In the genomic region with DNA sequence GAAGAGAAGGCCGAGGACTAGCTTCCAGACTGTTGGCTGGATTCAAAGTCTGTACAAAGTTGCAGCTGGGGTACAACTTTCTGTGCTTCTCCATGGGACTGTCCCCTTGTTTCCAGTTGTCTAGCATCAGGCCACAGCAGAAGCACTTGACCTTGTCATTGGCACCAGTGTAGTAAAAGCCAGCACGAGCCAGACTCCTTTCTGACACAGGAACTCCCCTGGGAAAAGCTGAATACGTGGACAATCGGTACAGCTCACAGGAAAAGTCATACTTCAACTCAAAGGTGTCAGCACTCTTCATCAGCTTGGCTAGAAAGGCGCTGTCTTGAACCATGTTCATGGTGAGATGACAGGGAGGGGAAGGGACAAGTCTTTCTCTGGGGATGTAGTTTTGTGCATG, we compare ENCODE assay signal across 16 mouse cellular contexts.
"Had no signal": no experiment of that assay in that cellular context is flagged by ENCODE, and none has a peak within 500 bp of the region (broad histone marks: within the 10 kb centered on the region; RNA-seq: fewer than 3 reads in every experiment).

No protein-coding gene starts in this region.

- H3K9ac ChIP-seq: neural tube, embryonic 13.5 days; neural tube, embryonic 15.5 days; stomach, embryonic 15.5 days had no signal

- H3K9me3 ChIP-seq: neural tube, embryonic 13.5 days; neural tube, embryonic 15.5 days; stomach, embryonic 15.5 days had no signal

- H3K4me3 ChIP-seq: neural tube, embryonic 13.5 days; neural tube, embryonic 15.5 days; stomach, embryonic 15.5 days had no signal

- DNase-seq: retina, postnatal 1 day; right cerebral cortex, adult 18-20 months; right cerebral cortex, postnatal 14 days; right cerebral cortex, postnatal 25 days; right cerebral cortex, postnatal 4 days; spleen, adult 18-20 months; thymus, adult 18-20 months; thymus, adult 2 months; thymus, postnatal 14 days; thymus, postnatal 25 days; thymus, postnatal 36 days; thymus, postnatal 4 days had no signal

- H3K27ac ChIP-seq: neural tube, embryonic 13.5 days; neural tube, embryonic 15.5 days; stomach, embryonic 15.5 days; stomach, postnatal 0 days had no signal

- H3K4me2 ChIP-seq: neural tube, embryonic 13.5 days; neural tube, embryonic 15.5 days; stomach, embryonic 15.5 days had no signal

- H3K4me1 ChIP-seq: neural tube, embryonic 13.5 days; neural tube, embryonic 15.5 days; stomach, embryonic 15.5 days had no signal

- H3K36me3 ChIP-seq: neural tube, embryonic 13.5 days; neural tube, embryonic 15.5 days; stomach, embryonic 15.5 days had no signal

- H3K27me3 ChIP-seq: neural tube, embryonic 13.5 days; neural tube, embryonic 15.5 days; stomach, embryonic 15.5 days had no signal
